Comparison of ENCODE assay signal across 29 mouse cellular contexts in genomic region chr19:46981462-46981861, GRCm38 (mm10). TPM values are rescaled to one million over a fixed set of nuclear protein-coding genes. Genes with fewer than 3 reads are reported as not detected.
A peak's percentile ranks its signal among the peaks of the same experiment; 100 is the strongest.
DNase-seq lines count a peak whose midpoint lies in the region; TF ChIP-seq lines count a peak whose summit lies in the region.
"Had no signal": no experiment of that assay in that cellular context is flagged by ENCODE, and none has a peak within 500 bp of the region (broad histone marks: within the 10 kb centered on the region; RNA-seq: fewer than 3 reads in every experiment).

No protein-coding gene starts in this region.

- 21% methylated on average over 6 of the region's 6 CpGs for WGBS in liver, adult 2 months
- WGBS in small intestine, adult 2 months: 35% methylated on average over 6 of the region's 6 CpGs

- H3K4me1 ChIP-seq in liver, adult 2 months (ENCODE audit: control insufficient read depth, insufficient read depth, low read length): peaks cover 32% of the 10 kb centered on the region
- H3K4me1 ChIP-seq in small intestine, adult 2 months (ENCODE audit: control insufficient read depth, insufficient read depth, insufficient read length, low read length): peaks cover 26% of the 10 kb centered on the region; the same call in 1 of the 2 replicates

- no peaks in the 10 kb centered on the region for H3K36me3 ChIP-seq in liver, adult 2 months (ENCODE audit: control insufficient read depth, insufficient read depth, low read length)
- H3K36me3 ChIP-seq in small intestine, adult 2 months (ENCODE audit: control insufficient read depth, insufficient read depth, low read length): no peaks in the 10 kb centered on the region
- H3K36me3 ChIP-seq: embryonic facial prominence, embryonic 10.5 days; embryonic facial prominence, embryonic 13.5 days; forebrain, embryonic 12.5 days; forebrain, embryonic 15.5 days; hindbrain, embryonic 13.5 days had no signal

- DNase-seq in liver, adult 2 months (ENCODE audit: extremely low read depth, low read depth, low spot score): peak; percentile 52
- DNase-seq in liver (no peak), R1 (ENCODE audit: low read depth, low spot score) (peak; percentile 62)
- no peak for DNase-seq in gastrocnemius, postnatal 10 days
- DNase-seq in adrenal gland, postnatal 36 days: no peak
- DNase-seq: adrenal gland, postnatal 10 days; B cell, adult 2 months; cerebellum, adult 11-12 months; cerebellum, adult 8-10 months; cerebellum, postnatal 10 days; cerebellum, postnatal 36 days; embryo, embryonic 11 days; gastrocnemius, postnatal 36 days had no signal

- no peak overlapping the region for H3K9ac ChIP-seq in liver, adult 2 months (ENCODE audit: low read depth, low read length)
- H3K9ac ChIP-seq: embryonic facial prominence, embryonic 13.5 days; forebrain, embryonic 12.5 days; forebrain, embryonic 15.5 days; hindbrain, embryonic 13.5 days had no signal

- TF ChIP-seq POLR2A in liver, adult 2 months (IDR thresholded peaks at IDR 0.05; ENCODE audit: extremely low read depth, insufficient read depth, low read length): no peak
- no peak for TF ChIP-seq POLR2A in small intestine, adult 2 months (IDR thresholded peaks at IDR 0.05; ENCODE audit: low read depth, low read length)

- no peaks in the 10 kb centered on the region for H3K79me2 ChIP-seq in liver, adult 2 months (ENCODE audit: control insufficient read depth, insufficient read depth, low read length)

- H3K27ac ChIP-seq in liver, adult 2 months (replicated peaks; ENCODE audit: insufficient read depth, low read depth, low read length): peak overlapping the region; percentile 43
- H3K27ac ChIP-seq in small intestine, adult 2 months (ENCODE audit: insufficient read depth, low read depth, low read length): peak overlapping the region; percentile 24; the same call in 1 of the 2 replicates
- H3K27ac ChIP-seq: embryonic facial prominence, embryonic 10.5 days; embryonic facial prominence, embryonic 13.5 days; forebrain, embryonic 12.5 days; forebrain, embryonic 15.5 days; hindbrain, embryonic 13.5 days; hindbrain, postnatal 0 days had no signal

- no peaks in the 10 kb centered on the region for H3K27me3 ChIP-seq in liver, adult 2 months (ENCODE audit: control insufficient read depth, insufficient read depth, low read length)
- H3K27me3 ChIP-seq in small intestine, adult 2 months (ENCODE audit: control insufficient read depth, insufficient read depth, low read length): no peaks in the 10 kb centered on the region
- H3K27me3 ChIP-seq: CH12.LX; embryonic facial prominence, embryonic 13.5 days; forebrain, embryonic 12.5 days; forebrain, embryonic 15.5 days; hindbrain, embryonic 13.5 days had no signal

- H3K4me3 ChIP-seq in liver, adult 2 months (ENCODE audit: insufficient read depth, low read depth, low read length): no peak overlapping the region
- no peak overlapping the region for H3K4me3 ChIP-seq in small intestine, adult 2 months (ENCODE audit: low read depth, low read length)
- H3K4me3 ChIP-seq: embryonic facial prominence, embryonic 10.5 days; embryonic facial prominence, embryonic 13.5 days; erythroblast, embryonic 14.5 days; forebrain, embryonic 12.5 days; forebrain, embryonic 15.5 days; hindbrain, embryonic 13.5 days had no signal

- TF ChIP-seq CTCF in liver, adult 2 months (IDR thresholded peaks at IDR 0.05; ENCODE audit: low read depth, low read length): no peak
- TF ChIP-seq CTCF in small intestine, adult 2 months (IDR thresholded peaks at IDR 0.05; ENCODE audit: extremely low read depth, insufficient read length, insufficient replicate concordance, low read depth, low read length): no peak

RNA-seq across cellular contexts. Expression of gene Ina, which starts 33.0 kb away (rescaled TPM):
- under 0.01 TPM in 1 of 2 replicates, not detected in the other for total RNA-seq in liver, adult 2 months (2014; rRNA removed)
- not detected in 2 replicates for polyA plus RNA-seq in liver, adult 2 months (2012; rRNA removed)
- 0.39 and 0.53 TPM in 2 replicates for polyA plus RNA-seq in small intestine, adult 2 months (2012; rRNA removed)
- under 1 TPM; 0.38 to 0.40 TPM for total RNA-seq in gastrocnemius, postnatal 10 days (2021)
- total RNA-seq in adrenal gland, postnatal 36 days (2021): 1 to 10 TPM; 4.0 to 5.9 TPM
- total RNA-seq: CH12.LX; gastrocnemius, adult 8-10 months; gastrocnemius, postnatal 36 days; granulocyte monocyte progenitor cell, adult 5-6 weeks; heart, postnatal 25 days; hematopoietic stem cell, adult 5-6 weeks; MEL had no signal
- polyA plus RNA-seq: erythroblast, embryonic 14.5 days; heart, postnatal 0 days; inflammation-experienced regulatory T-cells, adult 6 months had no signal

RNA-seq across cellular contexts. Expression of gene Nt5c2, which starts 33.5 kb away (rescaled TPM):
- 12.6 and 14.8 TPM in 2 replicates for total RNA-seq in liver, adult 2 months (2014; rRNA removed)
- 7.4 and 7.5 TPM in 2 replicates for polyA plus RNA-seq in liver, adult 2 months (2012; rRNA removed)
- 4.4 and 6.1 TPM in 2 replicates for polyA plus RNA-seq in small intestine, adult 2 months (2012; rRNA removed)
- total RNA-seq in gastrocnemius, postnatal 10 days (2021): 10 to 100 TPM; 33.4 to 34.7 TPM
- total RNA-seq in adrenal gland, postnatal 36 days (2021): 10 to 100 TPM; 63.2 to 65.2 TPM

Comparison
In these comparisons a context has a peak if more than half of its experiments do, and no peak if none do; other contexts are left out.
1. DNase-seq: peak in liver, adult 2 months (single experiment) and R1 (single experiment); none in liver (single experiment), gastrocnemius, postnatal 10 days (single experiment) and adrenal gland, postnatal 36 days (0 of 2).